Mouse (Mus musculus) liver, embryonic 14.5 days (tissue): Measurements from ENCODE around the gene Acvr1b. TPM values are rescaled to one million over a fixed set of nuclear protein-coding genes. Genes with fewer than 3 reads are reported as not detected.

Source experiments
- ATAC-seq: fragments of 200-750 bp; cut with Nextera tagmentation; 2 replicates; pipeline ENCODE4 v1.8.0; 2017; ENCODE audit warnings: moderate number of reproducible peaks, mild to moderate bottlenecking, moderate library complexity; ENCODE audit not compliant: insufficient read depth
- DNase-seq, 3 experiments: peaks; one replicate each; pipeline ENCODE4 v3.0.0-alpha.2; 2012 to 2013; ENCODE audit warnings: low read depth in 3 of 3, low spot score in 3 of 3
- H3K27ac ChIP-seq: fragments of 300-500 bp; sonication (generic); 2 replicates; pipeline ENCODE4 v1.5.1; 2014; ENCODE audit warnings: moderate library complexity, mild to moderate bottlenecking, control low read depth, inconsistent platforms
- H3K27me3 ChIP-seq: fragments of 300-500 bp; sonication (generic); 2 replicates; pipeline ENCODE4 v1.6.1; 2014; ENCODE audit warnings: mild to moderate bottlenecking, low read length, moderate library complexity; ENCODE audit not compliant: control insufficient read depth, insufficient read depth
- H3K36me3 ChIP-seq: fragments of 300-500 bp; sonication (generic); replicated peaks from 2 replicates; pipeline ENCODE4 v1.6.1; 2014; ENCODE audit warnings: low read depth; ENCODE audit not compliant: control insufficient read depth, insufficient read depth
- H3K4me1 ChIP-seq, 2 experiments: fragments of 200-500 bp in 1 of 2; fragments of 300-500 bp in 1 of 2; sonication (generic) in 1 of 2; replicated peaks; 2 replicates each; pipeline ENCODE4 v1.6.1; 2012 to 2014; ENCODE audit warnings: antibody characterized with exemption in 1 of 2, inconsistent platforms in 1 of 2, low read length in 1 of 2; ENCODE audit not compliant: control insufficient read depth in 2 of 2, insufficient read depth in 2 of 2
- H3K4me2 ChIP-seq: fragments of 300-500 bp; sonication (generic); 2 replicates; pipeline ENCODE4 v1.6.1; 2014; ENCODE audit warnings: low read depth, mild to moderate bottlenecking, control low read depth, moderate library complexity
- H3K4me3 ChIP-seq, 2 experiments: fragments of 200-500 bp in 1 of 2; fragments of 300-500 bp in 1 of 2; sonication (generic) in 1 of 2; 2 replicates each; pipeline ENCODE4 v1.5.1; 2012 to 2014; ENCODE audit warnings: low read depth in 2 of 2, low read length in 2 of 2, mild to moderate bottlenecking in 2 of 2, control low read depth in 1 of 2, inconsistent platforms in 1 of 2, moderate library complexity in 1 of 2; ENCODE audit not compliant: insufficient read depth in 1 of 2
- H3K9ac ChIP-seq: fragments of 300-500 bp; sonication (generic); replicated peaks from 2 replicates; pipeline ENCODE4 v1.6.1; 2014; ENCODE audit warnings: mild to moderate bottlenecking, control low read depth, moderate library complexity
- H3K9me3 ChIP-seq: fragments of 300-500 bp; sonication (generic); 2 replicates; pipeline ENCODE4 v1.6.1; 2016; ENCODE audit warnings: low read length, mixed read lengths; ENCODE audit not compliant: control insufficient read depth
- CTCF ChIP-seq: IDR thresholded peaks from 2 replicates; pipeline ENCODE4 v1.5.1; 2016; ENCODE audit warnings: antibody characterized with exemption, low read depth, control low read depth
- EP300 ChIP-seq: IDR thresholded peaks from 2 replicates; pipeline ENCODE4 v1.6.1; 2016; ENCODE audit warnings: antibody characterized with exemption, low read depth
- WGBS: fragments of 180-500 bp; shearing (Covaris S2); extraction: QIAGEN DNeasy Blood & Tissue Kit; methylation state at CpG from one replicate; pipeline ENCODE4 v1.1.7; 2014; ENCODE audit not compliant: insufficient replicate concordance; 5-methylcytosine and 5-hydroxymethylcytosine counted together
- polyA plus RNA-seq, 2 experiments: library from polyadenylated mRNA; depleted of rRNA in 1 of 2; stranded (reverse) in 1 of 2; unstranded in 1 of 2; fragments of >200 nt; fragmentation: Nextera tagmentation in 1 of 2; extraction: Ambion mirVana in 1 of 2; gene quantifications; 2 replicates each; pipeline versions ENCODE4 v1.2.1 to v1.2.3; 2012 to 2014

Acvr1b gene
- polyA plus RNA-seq, 2 experiments, result 1.3 to 3.2 TPM

- Histone ChIP-seq H3K4me3 (no peak overlapping the region), H3K27me3 (no peaks in the 10 kb centered on the region), H3K9me3 (no peaks in the 10 kb centered on the region), H3K9ac (no peak overlapping the region), H3K27ac (no peak overlapping the region), H3K4me2 (no peak overlapping the region), H3K36me3 (no peaks in the 10 kb centered on the region), H3K4me1 (no peaks in the 10 kb centered on the region)
- TF ChIP-seq EP300 (no peak), CTCF (no peak)
- DNase-seq (no peak), ATAC-seq (no peak)
- WGBS, result 44% methylated on average over 4 of the region's 4 CpGs
Observed at GRCm38 (mm10) chr15:101232607-101233006, 58.7 kb downstream of the Acvr1b start.

DNA sequence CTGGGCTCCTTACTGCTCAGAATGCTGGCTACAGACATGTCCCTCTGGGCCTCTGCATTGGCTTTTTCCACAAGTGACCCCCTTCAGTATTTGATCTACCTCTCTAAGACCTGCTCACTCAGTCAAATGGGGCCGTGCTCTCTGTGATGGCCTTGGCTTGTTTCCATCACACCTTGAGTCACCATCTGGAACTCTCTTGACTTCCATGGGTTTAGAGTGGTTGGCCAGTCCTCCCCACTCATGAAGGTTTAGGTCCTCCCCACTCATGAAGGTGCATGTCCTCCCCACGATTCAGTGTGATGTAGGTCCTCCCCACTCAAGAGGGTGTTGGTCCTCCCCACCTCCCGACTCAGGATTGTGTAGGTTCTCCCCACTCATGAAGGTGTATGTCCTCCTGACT is 59.3 kb downstream of the Acvr1b start:
- no peaks in the 10 kb centered on the region for H3K4me1 ChIP-seq
- H3K36me3 ChIP-seq, result no peaks in the 10 kb centered on the region
- TF ChIP-seq CTCF (no peak), EP300 (no peak)
- H3K27me3 ChIP-seq, result no peaks in the 10 kb centered on the region; the same call in 1 of the 2 replicates
- H3K4me2 ChIP-seq, result no peak overlapping the region
- 63% methylated on average over 3 of the region's 3 CpGs for WGBS
- DNase-seq (no peak), ATAC-seq (no peak)
- H3K9me3 ChIP-seq, result no peaks in the 10 kb centered on the region
- H3K27ac ChIP-seq, result no peak overlapping the region
- H3K4me3 ChIP-seq, result no peak overlapping the region
- no peak overlapping the region for H3K9ac ChIP-seq

DNA sequence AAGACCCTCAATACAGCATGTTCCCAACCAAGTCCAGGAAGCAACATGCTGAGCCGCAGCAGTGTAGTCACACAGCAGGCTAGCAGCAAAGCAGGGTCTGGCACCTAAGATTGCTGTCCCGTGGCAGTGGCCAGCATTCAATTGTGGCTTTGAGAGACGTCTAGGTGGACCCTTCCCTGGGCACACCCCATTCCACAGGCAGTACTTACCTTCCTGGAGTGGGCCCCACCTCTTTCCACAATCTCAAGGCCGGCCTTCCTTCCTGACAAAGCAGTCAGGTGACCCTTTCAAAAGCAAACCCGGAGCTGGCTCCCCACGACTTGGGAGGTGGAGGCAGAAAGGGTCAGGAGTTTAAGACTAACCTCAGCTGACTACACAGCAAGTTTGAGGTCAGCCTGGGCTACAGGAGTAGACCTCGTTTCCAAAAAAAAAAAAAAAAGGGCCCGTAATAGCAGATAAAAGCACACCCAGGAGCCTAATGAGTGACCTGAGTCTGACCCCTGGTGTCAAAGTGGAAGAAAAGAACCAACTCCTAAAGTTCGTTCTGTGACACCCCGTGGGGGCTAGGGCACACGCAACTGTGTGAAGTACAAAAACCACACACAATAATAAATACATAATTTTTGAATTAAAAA is 59.9 kb downstream of the Acvr1b start:
- Histone ChIP-seq H3K36me3 (no peaks in the 10 kb centered on the region), H3K9ac (no peak overlapping the region), H3K27ac (no peak overlapping the region), H3K4me2 (no peak overlapping the region), H3K4me3 (no peak overlapping the region), H3K4me1 (no peaks in the 10 kb centered on the region), H3K27me3 (no peaks in the 10 kb centered on the region; the same call in 1 of the 2 replicates), H3K9me3 (no peaks in the 10 kb centered on the region)
- TF ChIP-seq CTCF (no peak), EP300 (no peak)
- ATAC-seq (no peak), DNase-seq (no peak)
- 23% methylated on average over 11 of the region's 11 CpGs for WGBS

DNA sequence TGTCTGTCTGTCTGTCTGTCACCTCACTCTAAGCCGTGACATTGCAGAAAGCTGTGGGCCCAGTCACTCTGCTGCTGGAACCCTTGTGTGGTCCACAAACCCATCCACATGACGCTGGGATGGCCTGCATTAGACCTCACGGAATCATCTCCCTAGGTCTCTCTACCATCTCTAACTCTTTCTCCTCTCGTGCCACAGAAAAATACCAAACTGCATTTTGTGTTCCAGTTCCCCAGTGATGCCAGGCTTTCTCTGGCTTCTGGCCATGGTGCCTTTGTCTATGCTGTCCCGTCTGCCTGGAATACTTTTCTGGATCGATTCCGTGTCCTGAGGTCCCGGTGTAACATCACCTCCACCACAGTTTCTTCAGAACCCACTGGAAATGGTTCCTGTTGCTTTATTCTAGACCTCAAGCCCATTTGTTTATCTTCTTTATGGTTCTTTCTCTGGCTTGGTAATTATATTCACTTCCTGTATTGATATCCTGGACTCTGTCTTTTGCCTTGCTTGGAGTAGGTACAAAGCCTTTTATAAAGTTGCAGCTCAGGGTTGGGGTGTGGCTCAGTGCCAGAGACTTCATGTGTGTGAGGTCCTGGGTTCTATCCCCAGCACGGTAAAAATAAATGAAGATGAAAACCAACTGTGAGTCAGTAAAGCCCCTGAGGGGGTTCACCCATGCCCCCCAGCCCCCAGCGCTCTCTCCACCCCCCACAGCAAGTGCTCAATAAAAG is 60.9 kb downstream of the Acvr1b start:
- H3K4me2 ChIP-seq, result no peak overlapping the region

DNA sequence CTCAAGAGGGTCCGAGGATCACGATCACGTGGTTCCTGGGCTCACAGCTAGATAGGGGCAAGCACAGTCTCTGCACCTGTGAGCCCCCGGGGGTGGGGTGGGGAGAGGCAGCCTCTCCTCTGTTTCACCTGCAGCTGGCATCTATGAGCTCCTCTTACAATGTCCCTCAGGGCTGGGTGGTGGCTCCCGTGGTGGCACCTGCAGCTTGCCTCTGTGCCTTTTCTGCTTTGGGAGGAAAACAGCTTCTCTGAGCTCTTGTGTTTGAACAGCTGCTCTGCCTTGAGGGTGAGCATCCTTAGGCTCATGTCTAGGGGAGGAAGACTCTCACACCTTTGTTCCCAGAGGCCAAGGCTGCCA is 61.5 kb downstream of the Acvr1b start:
- H3K4me2 ChIP-seq, result no peak overlapping the region
- ATAC-seq (no peak), DNase-seq (no peak)
- no peak overlapping the region for H3K27ac ChIP-seq
- H3K9ac ChIP-seq, result no peak overlapping the region
- TF ChIP-seq EP300, result no peak
- no peak for TF ChIP-seq CTCF
- H3K4me1 ChIP-seq, result no peaks in the 10 kb centered on the region
- H3K9me3 ChIP-seq, result no peaks in the 10 kb centered on the region
- WGBS, result 35% methylated on average over 5 of the region's 5 CpGs
- H3K27me3 ChIP-seq, result no peaks in the 10 kb centered on the region; the same call in 1 of the 2 replicates
- H3K36me3 ChIP-seq, result no peaks in the 10 kb centered on the region
- no peak overlapping the region for H3K4me3 ChIP-seq

More for the DNA sequence above, 60.9 kb downstream of the Acvr1b start:
- no peak for ATAC-seq
- no peaks in the 10 kb centered on the region; the same call in 1 of the 2 replicates for H3K27me3 ChIP-seq
- 57% methylated on average over 10 of the region's 10 CpGs for WGBS
- DNase-seq, result no peak
- H3K36me3 ChIP-seq, result no peaks in the 10 kb centered on the region
- no peak overlapping the region for H3K4me3 ChIP-seq
- H3K9me3 ChIP-seq, result no peaks in the 10 kb centered on the region
- H3K4me1 ChIP-seq, result no peaks in the 10 kb centered on the region
- H3K9ac ChIP-seq, result no peak overlapping the region
- TF ChIP-seq EP300 (no peak), CTCF (no peak)
- H3K27ac ChIP-seq, result no peak overlapping the region
